Mouse (Mus musculus) CH12F3 (cell line): ENCODE measurements around the gene Ank3.

Source experiments
- in situ Hi-C: fragments of 300-500 bp; cut with MboI; formaldehyde crosslinking; loops from 2 replicates; pipeline ENCODE4 v1.14.3; 2020; ENCODE audit warnings: low sequenced_read_pairs

Ank3 gene

DNA sequence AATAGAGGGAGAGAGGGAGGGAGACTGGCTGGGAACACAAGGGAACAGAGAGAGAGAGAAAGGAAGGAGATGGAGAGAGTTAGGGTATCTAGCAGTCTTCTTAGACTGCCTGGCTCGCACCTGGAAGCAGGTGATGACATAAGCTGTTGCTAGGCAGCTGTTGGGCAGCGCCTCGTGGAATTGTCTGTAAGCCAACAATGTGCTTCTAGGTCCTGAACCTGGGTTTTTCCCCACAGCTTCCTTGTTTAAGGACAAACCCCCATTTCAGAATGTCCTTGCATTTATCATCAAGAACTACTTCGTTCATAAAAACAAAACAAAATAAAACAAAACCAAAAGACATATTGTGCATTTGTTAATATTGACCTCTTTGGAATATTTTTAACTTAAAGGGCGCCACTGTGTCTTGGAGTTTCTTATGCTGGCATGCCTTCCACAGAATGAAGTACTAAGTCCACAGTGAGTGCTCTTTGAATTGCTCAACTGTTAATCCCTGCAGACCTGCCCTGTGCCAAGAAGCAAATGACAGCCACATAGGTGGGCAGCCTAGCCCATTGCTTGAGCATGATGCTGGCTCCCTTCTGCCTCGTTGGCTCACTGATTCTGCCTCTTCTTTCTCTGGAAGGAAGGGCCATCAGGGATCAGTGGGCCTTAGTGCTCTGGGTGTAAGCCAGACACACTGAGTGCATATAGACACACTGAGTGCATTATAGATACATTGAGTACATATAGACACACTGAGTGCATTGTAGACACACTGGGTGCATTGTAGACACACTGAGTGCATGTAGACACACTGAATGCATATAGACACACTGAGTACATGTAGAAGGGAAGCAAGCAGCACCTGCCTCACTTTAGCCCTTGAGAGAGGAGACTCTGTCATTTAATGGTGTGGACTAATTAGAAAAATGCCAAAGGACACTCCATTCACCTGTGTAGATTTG is 668.9 kb downstream of the Ank3 start:
- in situ Hi-C loops = no loop called here

DNA sequence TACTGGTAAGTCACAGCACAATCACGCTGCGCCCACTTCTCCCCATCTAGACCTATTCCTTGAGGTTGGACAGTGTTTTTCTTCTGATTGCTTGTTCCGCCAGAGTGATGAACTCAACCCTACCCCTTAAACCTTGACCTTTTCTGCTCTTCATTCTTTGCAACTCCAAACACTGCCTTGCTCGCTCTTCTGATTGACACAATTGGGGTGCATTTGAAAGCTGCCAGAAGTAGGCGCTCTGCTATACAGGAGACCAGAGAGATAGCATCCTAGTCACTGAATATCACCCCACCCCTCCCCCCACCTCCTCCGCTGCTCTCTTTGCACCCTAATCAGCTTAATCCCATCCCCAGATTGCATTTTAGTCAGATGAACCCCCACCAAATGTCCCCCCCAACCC is 670.7 kb downstream of the Ank3 start:
- in situ Hi-C loops = no loop called here

DNA sequence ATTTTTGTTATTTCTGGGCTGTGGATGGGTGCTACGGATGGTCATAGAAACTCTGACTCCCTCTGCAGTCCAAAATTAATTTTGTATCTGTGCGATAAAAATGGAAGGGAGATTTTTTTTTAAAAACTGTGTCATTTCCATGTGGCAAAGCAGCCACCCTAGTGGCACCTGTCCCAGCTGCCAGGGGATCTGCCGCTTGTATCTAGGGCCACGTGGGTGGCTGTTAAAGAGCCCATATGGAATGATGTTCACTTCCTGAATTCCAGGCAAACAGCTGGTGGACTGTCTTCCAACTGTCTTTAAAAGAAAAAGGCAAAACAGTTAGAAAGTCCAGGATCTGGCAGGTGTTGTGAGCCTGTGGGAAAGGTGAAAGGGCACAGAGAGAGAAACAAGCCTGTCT is 672.8 kb downstream of the Ank3 start:
- in situ Hi-C loops = no loop called here
